Mouse (Mus musculus): ENCODE results near the gene Gale.

DNA sequence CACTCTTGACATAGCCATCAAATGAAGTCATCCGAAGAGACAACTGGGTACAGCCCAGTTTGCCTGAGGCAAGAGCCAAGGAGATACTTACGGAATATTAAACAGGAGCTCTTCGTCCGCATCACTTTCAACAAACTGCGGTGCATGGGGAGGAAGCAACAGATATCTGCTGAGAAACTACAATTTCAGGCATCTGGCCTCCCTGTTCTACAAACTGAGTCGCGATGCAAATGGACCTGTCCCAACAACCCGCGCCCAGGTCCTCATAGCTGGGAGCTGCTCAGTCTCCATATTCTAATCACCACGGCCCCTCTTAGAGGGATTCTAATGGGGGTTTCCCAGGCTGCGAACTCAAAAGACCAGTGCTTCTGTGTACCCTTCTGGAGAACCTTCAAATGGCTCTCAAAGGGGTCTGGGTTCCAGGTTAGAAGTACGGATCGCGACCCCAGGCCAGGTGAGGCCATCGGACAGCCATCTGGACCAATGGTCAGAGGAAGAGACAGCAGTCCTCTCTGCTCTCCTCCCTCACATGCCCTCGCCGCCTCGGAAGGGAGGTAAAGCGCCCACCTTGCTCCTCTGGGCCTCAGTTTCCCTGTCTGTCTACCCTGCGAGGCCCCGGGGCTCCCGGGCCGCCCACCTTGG is 22.9 kb downstream of the Gale start:
- TF ChIP-seq CHD2 (IDR thresholded peaks at IDR 0.05; ENCODE audit: low read depth, low read length) (no peak), MAFK (IDR thresholded peaks at IDR 0.05; ENCODE audit: insufficient read depth, low read depth, low read length) (no peak), HCFC1 (IDR thresholded peaks at IDR 0.05; ENCODE audit: borderline replicate concordance, insufficient read depth, low read length) (no peak)

Data from ES-E14 (cell line).